Mouse (Mus musculus): Measurements from ENCODE around the gene Anp32a.

Anp32a gene

DNA sequence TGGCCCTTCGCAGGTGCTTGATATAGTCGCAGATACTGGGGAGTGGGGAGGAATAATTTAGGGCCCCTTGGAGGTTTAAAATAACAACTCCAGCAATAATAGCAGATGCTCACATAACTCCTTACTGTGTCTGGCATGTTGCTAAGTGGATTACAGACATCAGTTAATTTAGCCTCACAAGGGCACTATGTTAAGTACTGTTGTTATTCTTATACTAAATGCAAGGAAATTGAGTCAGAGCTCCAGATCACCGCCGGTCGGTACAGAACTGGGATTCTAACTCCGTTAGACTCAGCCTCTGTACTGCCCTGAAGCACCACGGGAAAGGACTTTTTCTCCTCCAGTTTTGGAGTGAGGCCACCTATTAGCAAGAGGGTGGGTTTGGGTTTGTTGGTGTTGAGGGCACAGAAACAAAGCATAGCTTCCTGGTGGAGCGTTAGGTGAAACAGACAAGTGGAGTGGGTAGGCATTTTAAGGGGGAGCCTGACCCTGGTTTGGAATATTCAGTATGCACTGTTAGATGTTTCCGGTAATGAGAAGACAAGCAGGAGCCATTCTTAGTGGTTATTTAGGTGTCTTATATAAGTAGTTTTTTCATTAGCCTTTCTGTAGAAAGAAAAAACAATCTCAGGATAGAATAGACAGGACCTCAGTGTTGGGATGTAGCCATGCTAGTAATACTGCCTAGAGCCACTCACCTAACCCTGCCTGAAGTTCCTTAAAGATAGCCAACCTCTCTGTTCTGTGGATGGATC lies 4.7 kb downstream of the Anp32a start:
- intact Hi-C loops (cut with DNase I) = loop anchor here (1.0 kb wide), 1 partner anchor 17 kb away; no protein-coding TSS in a partner anchor

DNA sequence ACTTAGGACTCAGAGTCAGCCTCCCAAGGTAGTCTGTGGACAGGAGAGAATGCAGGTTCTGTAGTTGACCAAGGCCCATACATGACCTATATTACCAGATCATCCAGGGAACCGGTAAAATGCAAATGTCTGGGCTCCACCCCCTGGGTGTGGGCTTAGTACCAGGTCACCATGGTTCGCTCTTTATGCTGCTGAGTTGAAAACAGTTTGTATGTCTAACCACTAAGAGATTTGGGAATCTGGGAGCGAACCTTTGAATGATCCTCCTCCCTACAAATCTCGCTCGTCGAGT lies 5.2 kb downstream of the Anp32a start:
- intact Hi-C loops (cut with DNase I) = no loop called here

DNA sequence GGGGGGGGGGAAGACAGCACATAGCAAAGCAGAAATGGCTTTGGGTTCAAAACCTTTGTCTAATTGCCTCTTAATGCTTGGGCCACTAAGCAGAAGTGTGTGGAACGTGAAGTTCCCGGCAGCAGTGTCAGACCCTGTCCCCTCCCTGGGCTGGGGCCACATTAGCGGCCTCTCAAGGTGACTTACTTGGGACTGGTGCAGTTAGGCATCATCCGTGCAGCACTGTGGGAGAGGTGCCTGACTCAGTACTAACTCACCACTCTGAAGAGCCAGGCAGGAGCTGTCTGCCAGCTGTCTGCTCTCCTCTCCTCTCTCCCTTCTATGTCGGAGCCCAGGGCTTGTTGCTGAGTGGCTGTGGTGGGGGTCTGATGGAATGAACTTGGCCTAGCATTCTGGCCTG lies 6.1 kb downstream of the Anp32a start:
- intact Hi-C loops (cut with DNase I) = no loop called here

DNA sequence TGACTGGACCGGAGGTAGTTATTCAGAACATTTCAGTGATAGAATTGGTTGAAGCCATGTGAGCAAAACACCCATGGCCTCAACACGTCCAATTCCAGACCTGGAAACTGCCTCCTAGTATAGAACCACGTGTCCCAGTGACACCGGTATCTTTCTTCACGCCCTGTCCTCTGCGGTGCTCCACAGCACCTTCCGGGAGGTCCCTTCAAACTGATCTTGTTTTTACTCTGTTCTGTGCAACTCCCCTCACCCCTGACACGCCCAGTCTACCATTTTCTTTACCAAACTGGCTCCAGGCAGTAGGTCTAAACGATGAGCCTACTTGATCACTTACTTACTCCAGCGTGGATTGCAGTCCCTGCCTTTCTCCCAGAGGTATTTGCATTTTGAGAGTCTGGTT lies 7.0 kb downstream of the Anp32a start:
- intact Hi-C loops (cut with DNase I) = no loop called here

DNA sequence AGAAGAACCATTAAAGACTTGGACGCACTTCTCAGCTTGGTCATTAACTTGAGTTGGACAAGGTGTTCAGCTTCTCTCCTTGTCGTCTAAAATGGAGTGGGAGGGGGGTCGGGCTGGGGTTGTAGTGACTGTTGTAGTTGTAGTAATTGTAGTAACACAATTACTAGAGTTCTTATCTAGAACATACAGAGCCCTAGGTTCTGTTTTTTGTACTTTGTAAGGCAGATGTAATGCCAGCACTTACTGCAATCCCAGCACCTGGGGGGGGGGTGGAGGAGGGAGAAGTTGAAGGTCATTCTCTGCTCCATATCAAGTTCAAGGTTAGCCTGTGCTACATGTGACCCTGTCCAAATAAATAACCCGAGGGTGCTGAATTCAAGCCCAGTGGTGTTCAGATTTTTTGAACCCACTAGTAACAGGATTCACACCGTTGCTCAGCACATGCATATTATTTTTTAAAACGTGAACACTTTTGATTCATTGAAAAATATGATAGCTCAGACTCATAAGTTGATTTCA lies 7.4 kb downstream of the Anp32a start:
- intact Hi-C loops (cut with DNase I) = no loop called here

DNA sequence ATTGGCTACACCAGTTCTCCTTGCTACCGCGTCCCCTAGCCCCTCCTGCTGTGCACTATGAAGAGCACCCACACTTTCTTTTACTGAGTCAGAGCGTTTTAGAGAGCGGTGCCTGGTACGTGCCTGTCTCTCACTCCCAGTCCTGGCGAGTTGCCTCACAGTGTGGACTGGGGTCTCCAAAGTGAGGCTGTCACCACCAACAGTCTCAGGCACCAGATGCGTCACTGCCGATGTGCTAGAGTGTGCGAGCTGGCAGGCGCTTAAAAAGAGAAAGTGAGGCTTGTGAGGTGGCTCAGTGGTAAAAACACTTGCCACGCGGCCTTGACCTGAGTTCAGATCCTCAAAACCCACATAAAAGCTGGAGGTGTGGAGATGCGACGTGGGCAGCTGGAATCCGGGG lies 8.2 kb downstream of the Anp32a start:
- intact Hi-C loops (cut with DNase I) = no loop called here

DNA sequence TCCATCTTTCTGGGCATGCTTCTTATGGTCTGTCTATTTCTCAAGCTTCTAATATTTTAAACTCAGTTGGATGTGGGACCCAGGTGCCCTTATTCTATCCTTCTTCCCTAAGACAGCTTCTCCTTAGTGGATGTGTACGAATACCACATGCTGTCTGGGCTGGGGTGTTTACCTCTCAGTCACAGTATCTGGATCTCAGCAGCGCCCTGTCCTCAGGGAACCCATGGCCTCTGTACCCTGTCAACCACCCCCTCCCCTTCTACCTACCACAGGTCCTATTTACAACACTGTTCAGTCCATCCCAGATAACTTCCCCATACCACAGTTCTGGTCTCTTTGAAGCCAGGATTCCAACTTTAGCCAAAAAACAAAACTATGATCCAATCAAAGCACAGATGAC lies 9.6 kb downstream of the Anp32a start:
- intact Hi-C loops (cut with DNase I) = no loop called here

DNA sequence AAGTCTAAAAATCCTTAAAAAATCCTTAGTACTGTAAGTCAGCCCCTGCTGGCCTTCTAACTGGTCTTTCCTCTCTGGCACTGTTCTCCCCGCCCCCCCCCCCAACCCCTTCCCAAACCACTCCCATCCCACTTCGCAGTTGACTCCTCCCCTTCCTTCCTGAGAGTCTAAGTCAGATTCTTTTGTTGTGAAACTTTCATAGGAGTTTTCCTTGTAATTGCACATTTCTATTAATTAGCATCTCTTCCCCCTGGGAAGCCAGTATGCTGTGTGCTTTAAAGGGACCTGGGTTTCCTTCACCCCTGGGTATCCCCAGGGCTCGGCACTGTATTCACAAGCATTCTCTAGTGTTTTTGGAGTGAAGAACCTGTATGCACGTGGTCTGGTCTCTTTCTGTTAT lies 10.1 kb downstream of the Anp32a start:
- intact Hi-C loops (cut with DNase I) = no loop called here

DNA sequence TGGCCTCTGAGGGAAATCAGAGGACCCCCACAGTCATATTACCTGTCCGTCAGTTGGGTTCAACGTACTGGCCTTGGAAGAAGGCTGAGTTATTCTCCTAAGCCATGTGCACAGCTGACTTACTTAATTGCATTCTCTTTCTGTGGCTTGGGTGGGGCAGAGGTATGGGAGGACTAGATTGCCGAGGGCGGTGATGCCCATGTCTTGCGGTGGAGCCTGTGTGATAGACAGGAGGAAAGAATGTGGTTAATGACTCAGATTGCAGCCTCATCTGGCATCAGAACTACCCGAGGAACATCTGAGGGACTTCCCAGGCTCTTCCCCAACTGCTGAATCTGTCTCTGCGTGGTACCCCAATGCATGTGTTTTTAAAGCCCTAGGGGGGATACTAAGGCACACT lies 12.7 kb downstream of the Anp32a start:
- intact Hi-C loops (cut with DNase I) = no loop called here

DNA sequence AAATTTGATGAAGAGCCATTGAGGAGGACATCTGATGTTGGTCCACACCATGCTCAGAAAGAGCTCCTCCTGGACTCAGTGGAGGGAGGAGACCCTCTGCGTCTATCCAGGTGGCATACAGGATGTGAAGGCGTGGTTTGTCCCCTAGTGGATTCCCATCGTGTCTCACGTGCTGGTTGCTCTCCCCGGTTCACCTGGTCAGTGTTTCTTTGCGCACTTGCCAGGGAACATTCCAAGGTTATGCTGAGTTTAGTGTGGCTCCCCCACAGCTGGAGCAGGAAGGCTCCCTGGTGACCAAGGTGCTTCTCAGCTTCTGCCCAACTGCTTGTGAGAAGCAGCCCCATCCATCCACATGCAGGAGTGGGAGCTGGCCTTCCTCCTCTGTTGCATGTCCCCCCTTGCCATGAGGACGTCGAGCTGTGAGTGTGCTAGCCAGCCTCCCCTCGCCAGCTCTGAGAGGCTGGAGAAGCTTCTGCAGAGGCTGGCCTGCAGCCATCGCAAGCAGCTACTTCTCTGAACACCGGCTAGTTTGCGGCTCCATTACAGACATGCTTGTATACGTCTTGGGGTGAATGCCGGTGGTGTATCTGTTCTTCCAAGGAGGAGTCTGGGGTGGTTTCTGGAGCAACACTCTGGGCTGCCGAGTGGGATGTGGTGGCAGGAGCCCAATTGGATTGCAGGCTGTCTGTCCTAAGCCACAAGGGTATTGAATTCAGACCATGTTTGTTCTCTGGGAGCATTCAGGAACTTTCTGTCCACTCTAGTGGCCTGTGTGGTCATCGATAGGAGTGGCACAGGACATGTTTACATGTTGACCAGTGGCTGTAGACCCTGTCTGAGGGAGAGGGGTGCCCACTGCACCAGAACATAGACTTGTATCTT lies 14.0 kb downstream of the Anp32a start:
- intact Hi-C loops (cut with DNase I) = no loop called here

DNA sequence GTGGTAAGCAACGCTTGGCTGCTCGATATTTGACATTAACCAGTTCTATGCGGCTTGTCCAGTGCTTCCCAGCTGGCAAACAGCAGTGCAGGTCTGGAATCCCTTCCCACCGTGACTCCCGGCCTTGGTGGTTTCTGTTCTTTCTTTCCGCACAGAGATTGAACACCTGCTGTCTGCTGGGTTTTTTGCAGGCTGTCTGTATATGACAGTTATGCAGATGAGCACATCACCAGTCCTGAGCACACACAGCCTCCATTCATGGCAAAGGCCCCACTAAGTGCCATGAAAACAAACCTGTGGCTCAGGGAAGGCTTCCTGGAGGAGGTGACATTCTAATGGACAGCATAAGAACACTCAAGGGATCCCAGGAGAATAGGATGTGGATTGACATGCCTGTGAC lies 14.7 kb downstream of the Anp32a start:
- intact Hi-C loops (cut with DNase I) = no loop called here

DNA sequence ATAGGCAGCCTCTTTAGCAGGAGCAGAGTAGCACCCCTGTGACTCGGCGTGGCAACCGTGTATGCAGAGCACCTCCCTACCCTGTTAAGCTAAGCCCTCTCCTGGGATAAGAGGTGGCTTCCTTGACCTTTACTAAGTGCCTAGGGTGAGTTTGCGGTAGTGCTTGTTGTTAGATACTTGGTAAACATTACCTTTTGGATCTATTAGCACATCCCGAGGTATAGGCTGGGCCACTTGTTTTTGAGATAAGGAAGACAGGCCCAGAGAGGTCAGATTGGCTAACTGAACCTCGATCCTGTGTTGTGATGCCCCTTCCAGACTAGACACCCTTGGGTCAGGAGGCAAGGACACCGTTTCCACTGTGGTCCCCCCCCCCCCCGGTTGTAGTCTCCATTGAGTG lies 16.5 kb downstream of the Anp32a start:
- intact Hi-C loops (cut with DNase I) = no loop called here

DNA sequence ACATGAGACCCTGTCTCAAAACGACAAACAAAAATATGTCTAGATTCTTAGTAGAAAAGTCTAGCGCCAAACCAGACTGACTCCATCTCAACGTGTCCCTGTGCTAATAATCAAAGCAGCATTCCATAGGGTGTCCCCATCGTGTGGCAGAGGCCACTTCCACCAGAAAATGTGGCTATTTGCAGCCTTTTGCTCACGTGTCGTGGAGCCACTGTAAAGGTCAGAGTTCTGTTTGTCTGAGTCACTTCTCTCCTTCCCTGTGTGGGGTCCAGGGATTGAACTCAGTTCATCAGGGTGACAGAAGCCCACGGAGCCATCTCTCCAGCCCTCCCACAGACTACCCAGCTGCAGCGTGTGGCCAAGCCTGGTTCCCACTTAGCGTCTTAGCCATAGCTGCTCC lies 17.8 kb downstream of the Anp32a start:
- intact Hi-C loops (cut with DNase I) = no loop called here

DNA sequence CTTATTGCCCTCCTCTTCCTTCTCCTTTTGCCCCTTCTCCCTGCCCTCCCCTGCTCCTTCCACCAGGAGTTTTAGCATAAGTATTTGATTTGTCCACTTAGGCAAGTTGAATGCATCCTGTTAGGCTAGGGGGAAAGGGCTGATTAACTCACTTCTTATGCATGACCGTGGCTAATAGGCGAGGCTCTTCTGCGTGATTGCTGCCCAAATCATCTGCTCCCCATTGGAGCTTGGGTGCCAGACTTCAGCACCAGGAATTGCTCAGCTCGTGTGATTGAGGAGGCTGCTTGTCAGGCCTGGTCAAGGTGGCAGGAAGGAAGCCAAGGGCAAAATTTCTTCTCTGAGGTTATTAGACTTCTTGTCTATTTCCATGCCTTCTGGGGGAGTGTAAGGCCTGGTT lies 19.8 kb downstream of the Anp32a start:
- intact Hi-C loops (cut with DNase I) = no loop called here

DNA sequence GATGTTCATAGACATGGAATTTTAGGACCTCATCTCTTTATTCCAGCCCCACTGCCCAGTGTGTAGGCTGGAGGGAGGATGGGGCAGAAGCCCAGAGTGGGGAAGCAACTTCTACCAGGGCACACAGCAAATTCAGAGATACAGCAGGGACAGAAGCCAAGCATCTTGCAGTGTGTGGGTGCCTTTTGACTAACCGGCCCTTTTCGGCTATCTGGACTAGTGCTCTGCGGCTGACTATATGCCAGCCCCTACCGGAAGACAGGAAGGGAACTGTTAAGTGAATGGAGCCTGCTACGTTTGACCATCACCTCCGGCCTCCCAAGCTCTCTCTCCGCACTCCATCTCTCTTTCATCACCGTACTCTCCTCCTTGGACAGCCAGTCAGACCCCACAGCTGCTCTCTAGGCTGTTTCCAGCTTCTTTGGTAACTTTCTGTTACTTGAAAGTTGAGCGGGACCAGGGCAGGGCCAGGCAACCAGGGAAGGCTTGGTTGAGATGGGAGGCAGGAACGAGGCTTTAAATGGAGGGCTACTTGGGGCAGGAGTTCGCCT lies 21.8 kb downstream of the Anp32a start:
- intact Hi-C loops (cut with DNase I) = loop anchor here (1.0 kb wide), 1 partner anchor 18 kb away; no protein-coding TSS in a partner anchor

DNA sequence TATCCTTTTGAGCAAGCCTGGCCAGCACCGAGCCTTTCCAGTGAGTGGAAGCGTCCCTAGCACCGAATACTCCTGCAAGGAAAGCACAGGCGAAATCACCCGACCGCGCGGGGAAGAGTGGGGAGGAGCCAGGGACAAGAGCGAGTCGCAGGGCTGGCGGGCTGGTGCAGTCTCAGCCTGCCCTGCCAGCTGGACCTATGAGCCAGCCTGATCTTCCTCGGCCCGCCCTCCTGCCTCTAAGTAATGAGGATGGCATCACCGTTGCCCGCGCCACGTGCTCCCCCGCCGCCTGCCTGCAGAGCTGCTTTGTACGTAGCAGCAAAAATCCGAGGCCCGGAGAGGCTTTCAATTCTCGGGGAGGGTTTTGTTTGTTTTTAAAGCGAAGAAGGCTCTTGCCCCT lies 22.5 kb downstream of the Anp32a start:
- intact Hi-C loops (cut with DNase I) = loop anchor here (1.0 kb wide), 1 partner anchor 18 kb away; no protein-coding TSS in a partner anchor

DNA sequence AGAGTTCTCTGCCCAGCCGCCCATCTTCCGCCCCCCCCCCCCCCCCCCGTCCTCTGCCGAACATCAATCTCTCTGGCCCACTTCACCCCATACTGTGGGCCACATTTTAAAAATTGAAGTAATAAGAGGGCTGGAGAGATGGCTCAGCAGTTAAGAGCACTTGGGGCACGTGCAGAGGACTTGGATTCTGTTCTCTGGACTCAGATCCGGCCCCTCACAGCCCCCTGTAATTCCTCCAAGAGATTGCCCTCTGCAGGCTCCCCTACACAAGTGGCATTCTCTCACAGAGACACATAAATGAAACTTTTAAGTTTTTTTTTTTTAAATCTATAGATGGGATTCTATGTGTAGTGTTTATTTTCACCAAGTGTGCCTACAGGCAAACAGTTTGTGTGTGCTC lies 23.1 kb downstream of the Anp32a start:
- intact Hi-C loops (cut with DNase I) = no loop called here

DNA sequence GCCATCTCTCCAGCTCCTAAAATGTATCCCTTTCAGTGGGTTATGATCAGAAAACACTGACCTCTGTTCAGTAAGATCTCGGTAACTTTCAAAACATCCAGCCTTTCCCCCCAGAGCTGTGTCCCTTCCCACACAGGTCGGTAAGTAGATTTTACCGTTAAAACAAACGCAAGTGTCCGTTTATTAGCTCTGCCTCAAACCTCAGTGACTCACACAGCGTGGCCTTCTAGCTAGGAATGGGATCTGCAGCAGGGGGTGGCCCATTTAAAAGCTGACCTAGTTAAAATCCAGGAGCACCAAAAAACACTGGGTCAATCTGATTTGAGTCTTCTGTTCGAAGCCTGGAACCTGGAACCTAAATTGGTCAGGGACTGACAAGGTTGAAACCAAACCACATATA lies 23.7 kb downstream of the Anp32a start:
- intact Hi-C loops (cut with DNase I) = no loop called here

DNA sequence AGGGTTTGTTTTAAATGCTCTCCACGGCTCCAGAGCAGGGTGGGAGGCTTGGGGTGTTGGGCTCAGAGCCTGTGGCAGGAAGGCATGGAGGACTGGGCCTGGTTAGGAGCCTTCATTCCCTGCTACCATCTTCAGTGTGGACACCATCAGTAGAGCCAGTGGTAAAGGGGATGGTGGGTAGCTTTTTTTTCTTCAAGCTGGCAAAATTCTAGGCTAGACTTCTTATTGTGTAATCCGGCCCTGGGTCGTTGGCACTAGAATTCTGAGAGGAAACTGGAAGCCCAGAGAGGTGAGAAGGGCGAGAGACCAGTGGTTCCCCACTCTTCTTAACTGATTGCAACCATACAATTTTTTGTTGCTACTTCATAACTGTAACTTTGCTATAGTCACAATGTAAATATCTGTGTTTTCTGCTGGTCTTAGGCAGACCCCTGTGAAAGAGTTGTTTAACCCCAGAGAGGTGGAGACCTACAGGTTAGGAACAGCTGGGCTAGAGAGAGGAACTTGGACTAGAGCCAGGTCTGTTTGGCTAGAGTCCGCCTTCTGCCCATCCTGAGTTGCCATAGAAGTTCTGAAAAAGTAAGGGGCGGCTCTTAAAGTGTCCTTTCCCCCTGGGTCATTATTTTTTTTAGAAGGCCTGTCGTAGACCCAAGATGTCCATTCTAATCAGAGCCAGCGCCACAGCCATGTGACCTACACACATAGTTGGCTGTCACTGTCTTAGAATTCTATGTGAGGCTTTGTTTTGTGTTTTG lies 24.4 kb downstream of the Anp32a start:
- intact Hi-C loops (cut with DNase I) = no loop called here

DNA sequence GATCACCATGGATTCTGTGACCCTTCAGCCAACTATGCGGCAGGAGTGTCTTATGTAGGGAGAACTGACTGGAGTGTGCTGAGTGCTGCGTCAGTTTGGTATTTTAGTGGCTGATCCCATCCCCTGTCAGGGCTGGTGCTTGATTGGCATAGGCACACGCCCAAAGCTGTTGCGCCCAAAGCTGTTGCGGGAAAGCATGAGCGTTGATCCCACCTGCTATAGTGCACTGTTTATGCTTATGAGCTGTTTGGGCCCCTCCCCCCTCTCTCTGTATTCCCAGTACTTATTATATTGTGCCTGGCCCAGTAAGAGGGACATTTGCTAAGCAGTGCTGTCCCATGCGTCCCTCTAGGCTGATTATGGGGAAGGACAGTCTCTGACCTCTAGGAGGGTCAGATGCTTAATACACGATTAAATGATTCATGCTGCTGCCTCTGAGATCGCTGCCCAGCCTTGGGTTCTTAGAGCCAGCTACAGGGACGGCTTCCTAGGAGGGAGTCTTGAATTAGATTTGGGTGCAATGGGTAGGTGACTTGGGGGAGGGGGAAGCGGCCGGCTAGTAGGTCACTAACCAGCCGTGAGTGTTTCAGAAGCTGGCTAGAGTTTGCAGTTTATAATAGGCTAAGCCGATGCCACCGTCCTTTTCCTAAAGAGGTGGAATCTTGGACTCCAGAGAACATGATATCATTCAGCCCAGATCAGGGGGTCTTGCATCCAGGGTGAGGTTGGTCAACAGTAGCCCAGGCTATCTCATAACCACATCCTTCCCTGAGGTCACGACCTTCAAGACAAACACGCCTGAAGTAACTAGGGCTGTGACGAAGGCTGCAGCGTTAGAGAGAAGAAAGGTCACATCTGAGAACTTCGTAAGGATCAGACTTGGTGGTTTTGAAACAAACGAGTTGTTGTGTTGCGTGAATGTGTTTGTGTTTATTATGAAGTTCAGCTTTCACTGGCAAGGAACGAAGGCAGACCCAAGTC lies 25.7 kb downstream of the Anp32a start:
- intact Hi-C loops (cut with DNase I) = no loop called here

All from adrenal gland (tissue).